Mouse (Mus musculus): Measurements from ENCODE around the gene Dnajb13.

The Dnajb13 gene

GRCm38 (mm10) chr7:100514573-100514972, at the start of gene Dnajb13:
Gene Dnajb13 (minus strand): TSS chr7:100514960.
- DNase-seq (ENCODE audit: low spot score): peak; percentile 29

GRCm38 (mm10) chr7:100561861-100562587, 47.3 kb upstream of the Dnajb13 start:
- DNase-seq (ENCODE audit: low spot score): no peak

GRCm38 (mm10) chr7:100559331-100559730, 44.6 kb upstream of the Dnajb13 start:
- DNase-seq (ENCODE audit: low spot score): no peak

GRCm38 (mm10) chr7:100557241-100557640, 42.5 kb upstream of the Dnajb13 start:
- DNase-seq (ENCODE audit: low spot score): no peak

- DNase-seq (ENCODE audit: low spot score): peak; percentile 60
Observed at GRCm38 (mm10) chr7:100555431-100555951, 40.7 kb upstream of the Dnajb13 start.

- DNase-seq (ENCODE audit: low spot score): no peak
Observed at GRCm38 (mm10) chr7:100554939-100555338, 40.2 kb upstream of the Dnajb13 start.

GRCm38 (mm10) chr7:100550338-100551007, 35.7 kb upstream of the Dnajb13 start:
- no peak for DNase-seq (ENCODE audit: low spot score)

GRCm38 (mm10) chr7:100549796-100550195, 35.0 kb upstream of the Dnajb13 start:
- DNase-seq (ENCODE audit: low spot score): no peak

- DNase-seq (ENCODE audit: low spot score): no peak
Observed at GRCm38 (mm10) chr7:100547631-100548030, 32.9 kb upstream of the Dnajb13 start.

GRCm38 (mm10) chr7:100544437-100544836, 29.7 kb upstream of the Dnajb13 start:
- DNase-seq (ENCODE audit: low spot score): no peak

- DNase-seq (ENCODE audit: low spot score): no peak
Observed at GRCm38 (mm10) chr7:100539516-100539915, 24.8 kb upstream of the Dnajb13 start.

GRCm38 (mm10) chr7:100537519-100537902, 22.8 kb upstream of the Dnajb13 start:
- DNase-seq (ENCODE audit: low spot score): no peak

- DNase-seq (ENCODE audit: low spot score): peak; percentile 93
Observed at GRCm38 (mm10) chr7:100536804-100537518, 22.2 kb upstream of the Dnajb13 start, which contains the start of gene Coa4. Gene Coa4 (plus strand): TSS chr7:100537071.

GRCm38 (mm10) chr7:100535831-100536230, 21.1 kb upstream of the Dnajb13 start:
- no peak for DNase-seq (ENCODE audit: low spot score)

- no peak for DNase-seq (ENCODE audit: low spot score)
Observed at GRCm38 (mm10) chr7:100534216-100534615, 19.5 kb upstream of the Dnajb13 start.

GRCm38 (mm10) chr7:100533503-100533902, 18.7 kb upstream of the Dnajb13 start:
- no peak for DNase-seq (ENCODE audit: low spot score)

GRCm38 (mm10) chr7:100530766-100531165, 16.0 kb upstream of the Dnajb13 start:
- no peak for DNase-seq (ENCODE audit: low spot score)

- DNase-seq (ENCODE audit: low spot score): no peak
Observed at GRCm38 (mm10) chr7:100524669-100525068, 9.9 kb upstream of the Dnajb13 start.

- no peak for DNase-seq (ENCODE audit: low spot score)
Observed at GRCm38 (mm10) chr7:100522222-100522621, 7.5 kb upstream of the Dnajb13 start.

GRCm38 (mm10) chr7:100520663-100521285, 6.0 kb upstream of the Dnajb13 start:
- peak; percentile 86 for DNase-seq (ENCODE audit: low spot score)

GRCm38 (mm10) chr7:100520204-100520603, 5.4 kb upstream of the Dnajb13 start:
- DNase-seq (ENCODE audit: low spot score): no peak

- DNase-seq (ENCODE audit: low spot score): no peak
Observed at GRCm38 (mm10) chr7:100511602-100512001, 3.2 kb downstream of the Dnajb13 start.

Data from embryo, embryonic 10 days (tissue).